Mouse (Mus musculus) left cerebral cortex, adult 2 months (tissue): ENCODE measurements around the gene Olfr125. TPM values are rescaled to one million over a fixed set of nuclear protein-coding genes. Genes with fewer than 3 reads are reported as not detected.

ENCODE experiments used
- DNase-seq, 2 experiments: peaks; one replicate each; pipeline ENCODE4 v3.0.0; 2021 to 2022; ENCODE audit warnings: low spot score in 2 of 2, mixed read lengths in 1 of 2; ENCODE audit errors: extremely low spot score in 1 of 2
- H3K27ac ChIP-seq: fragments of 200-600 bp; 2 replicates; pipeline ENCODE4 v1.8.1; 2022
- H3K4me3 ChIP-seq: fragments of 200-600 bp; 2 replicates; pipeline ENCODE4 v1.8.1; 2022
- CTCF ChIP-seq: fragments of 200-600 bp; IDR thresholded peaks from 2 replicates; pipeline ENCODE4 v1.8.1; 2022; ENCODE audit warnings: antibody characterized with exemption, mild to moderate bottlenecking, moderate library complexity
- intact Hi-C: fragments of 180-260 bp; cut with DNase I; formaldehyde crosslinking; loops from one replicate; pipeline ENCODE4 v1.15.1; 2025
- long read RNA-seq, 2 experiments: library from polyadenylated mRNA; stranded (forward); transcript quantifications; one replicate each; pipeline ENCODE4 v2.0.0; 2021; ENCODE audit warnings: borderline mapping rate in 2 of 2
- total RNA-seq, 2 experiments: library from RNA; stranded (reverse); gene quantifications; 2 replicates each; pipeline ENCODE4 v1.2.3; 2021

Olfr125 gene
- total RNA-seq = not detected
- long read RNA-seq, experiment 1 = 0 reads
- long read RNA-seq, experiment 2 = 0 reads

- TF ChIP-seq CTCF = no peak
- no peak within 1 kb of the TSS for H3K27ac ChIP-seq
- H3K4me3 ChIP-seq = no peak within 1 kb of the TSS
- DNase-seq = no peak
- intact Hi-C loops = no loop called here
These were observed at the start of gene Olfr125 for GRCm38 (mm10) chr17:37832649-37833048. Gene Olfr125 (plus strand): TSS chr17:37832949.

GRCm38 (mm10) chr17:37793229-37793628, 39.5 kb upstream of the Olfr125 start, which contains the start of gene Olfr123:
Gene Olfr123 (plus strand): TSS chr17:37793529.
- Histone ChIP-seq H3K27ac (no peak within 1 kb of the TSS), H3K4me3 (no peak within 1 kb of the TSS)
- no peak for DNase-seq
- intact Hi-C loops = no loop called here
- no peak for TF ChIP-seq CTCF

GRCm38 (mm10) chr17:37799588-37799987, 33.2 kb upstream of the Olfr125 start, which contains the start of gene Olfr124:
Gene Olfr124 (plus strand): TSS chr17:37799888.
- no peak for TF ChIP-seq CTCF
- DNase-seq = no peak
- intact Hi-C loops = no loop called here

GRCm38 (mm10) chr17:37847183-37847582, 14.4 kb downstream of the Olfr125 start, which contains the start of gene Olfr126:
Gene Olfr126 (plus strand): TSS chr17:37847483.
- no peak for DNase-seq
- Histone ChIP-seq H3K27ac (no peak within 1 kb of the TSS), H3K4me3 (no peak within 1 kb of the TSS)
- intact Hi-C loops = no loop called here
- TF ChIP-seq CTCF = no peak

More at GRCm38 (mm10) chr17:37799588-37799987, 33.2 kb upstream of the Olfr125 start, which contains the start of gene Olfr124:
- H3K27ac ChIP-seq = no peak within 1 kb of the TSS
- H3K4me3 ChIP-seq = no peak within 1 kb of the TSS

- intact Hi-C loops = no loop called here
- Histone ChIP-seq H3K4me3 (no peak overlapping the region), H3K27ac (no peak overlapping the region)
- no peak for TF ChIP-seq CTCF
- no peak for DNase-seq
These were observed 31.2 kb downstream of the Olfr125 start for GRCm38 (mm10) chr17:37863901-37864300.

- Histone ChIP-seq H3K4me3 (no peak overlapping the region), H3K27ac (no peak overlapping the region)
- no peak for TF ChIP-seq CTCF
- no peak for DNase-seq
- intact Hi-C loops = no loop called here
These were observed 37.0 kb downstream of the Olfr125 start for GRCm38 (mm10) chr17:37869676-37870205.

- TF ChIP-seq CTCF = no peak
- H3K27ac ChIP-seq = no peak overlapping the region
- no peak for DNase-seq
- no peak overlapping the region for H3K4me3 ChIP-seq
- intact Hi-C loops = no loop called here
These were observed 41.1 kb downstream of the Olfr125 start for GRCm38 (mm10) chr17:37873830-37874229.

Other genes starting within 250 kb of the Olfr125 start
- gene Olfr114, start 240.2 kb upstream of the Olfr125 start, total RNA-seq = not detected
- gene Olfr115, start 205.8 kb upstream of the Olfr125 start, total RNA-seq = not detected
- not detected for gene Olfr116, start 205.8 kb upstream of the Olfr125 start, total RNA-seq
- not detected for gene Olfr117, start 169.2 kb upstream of the Olfr125 start, total RNA-seq
- gene Olfr118, start 166.0 kb upstream of the Olfr125 start, total RNA-seq = not detected
- gene Olfr119, start 136.4 kb upstream of the Olfr125 start, total RNA-seq = not detected
- gene Olfr120, start 111.1 kb upstream of the Olfr125 start, total RNA-seq = not detected
- not detected for gene Olfr121, start 84.1 kb upstream of the Olfr125 start, total RNA-seq
- gene Olfr122, start 64.3 kb upstream of the Olfr125 start, total RNA-seq = not detected
- gene Olfr123, start 39.4 kb upstream of the Olfr125 start, total RNA-seq = not detected
- gene Olfr124, start 33.1 kb upstream of the Olfr125 start, total RNA-seq = not detected
- not detected for gene Olfr126, start 14.5 kb downstream of the Olfr125 start, total RNA-seq
- not detected for gene Olfr127, start 67.5 kb downstream of the Olfr125 start, total RNA-seq
- not detected for gene Olfr128, start 87.6 kb downstream of the Olfr125 start, total RNA-seq
- not detected for gene Olfr761, start 120.1 kb downstream of the Olfr125 start, total RNA-seq
- not detected for gene Olfr129, start 227.1 kb downstream of the Olfr125 start, total RNA-seq
- gene Olfr130, start 231.0 kb downstream of the Olfr125 start, total RNA-seq = not detected